Mouse (Mus musculus): ENCODE results near the gene Fam198b.

Gene Fam198b

GRCm38 (mm10) chr3:79886357-79887091 lies 2.2 kb downstream of the Fam198b start:
- no peak for DNase-seq

GRCm38 (mm10) chr3:79887161-79887855 lies 3.0 kb downstream of the Fam198b start:
- no peak for DNase-seq

GRCm38 (mm10) chr3:79887966-79888365 lies 3.6 kb downstream of the Fam198b start:
- DNase-seq, result no peak

GRCm38 (mm10) chr3:79897534-79898370 lies 13.4 kb downstream of the Fam198b start:
- DNase-seq, result no peak

GRCm38 (mm10) chr3:79898514-79898913 lies 14.2 kb downstream of the Fam198b start:
- no peak for DNase-seq

- no peak for DNase-seq
Observed at GRCm38 (mm10) chr3:79899906-79900305, 15.6 kb downstream of the Fam198b start.

- DNase-seq, result no peak
Observed at GRCm38 (mm10) chr3:79900502-79900901, 16.2 kb downstream of the Fam198b start.

GRCm38 (mm10) chr3:79901321-79901720 lies 17.0 kb downstream of the Fam198b start:
- no peak for DNase-seq

GRCm38 (mm10) chr3:79901734-79902133 lies 17.4 kb downstream of the Fam198b start:
- no peak for DNase-seq

- no peak for DNase-seq
Observed at GRCm38 (mm10) chr3:79903803-79904202, 19.5 kb downstream of the Fam198b start.

- DNase-seq, result no peak
Observed at GRCm38 (mm10) chr3:79904238-79904757, 20.0 kb downstream of the Fam198b start.

GRCm38 (mm10) chr3:79905397-79905796 lies 21.1 kb downstream of the Fam198b start:
- DNase-seq, result no peak

GRCm38 (mm10) chr3:79906250-79907045 lies 22.1 kb downstream of the Fam198b start:
- no peak for DNase-seq

GRCm38 (mm10) chr3:79907223-79907622 lies 22.9 kb downstream of the Fam198b start:
- no peak for DNase-seq

- DNase-seq, result no peak
Observed at GRCm38 (mm10) chr3:79910375-79911141, 26.2 kb downstream of the Fam198b start.

GRCm38 (mm10) chr3:79911166-79911565 lies 26.8 kb downstream of the Fam198b start:
- no peak for DNase-seq

GRCm38 (mm10) chr3:79914012-79914411 lies 29.7 kb downstream of the Fam198b start:
- no peak for DNase-seq

- DNase-seq, result no peak
Observed at GRCm38 (mm10) chr3:79916185-79916584, 31.9 kb downstream of the Fam198b start.

- DNase-seq, result no peak
Observed at GRCm38 (mm10) chr3:79918761-79919160, 34.4 kb downstream of the Fam198b start.

GRCm38 (mm10) chr3:79925950-79926697 lies 41.8 kb downstream of the Fam198b start:
- DNase-seq, result no peak

- DNase-seq, result no peak
Observed at GRCm38 (mm10) chr3:79927050-79927449, 42.7 kb downstream of the Fam198b start.

Measured in cerebellum, adult 9-11 months (tissue).